Comparison of ENCODE assay signal across 8 mouse cellular contexts in genomic region chr4:136140327-136141250, GRCm38 (mm10). TPM values are rescaled to one million over a fixed set of nuclear protein-coding genes. Genes with fewer than 3 reads are reported as not detected.
DNase-seq lines count a peak whose midpoint lies in the region; ATAC-seq and TF ChIP-seq lines count a peak whose summit lies in the region.

No protein-coding gene starts in this region.

- TF ChIP-seq EP300 in heart, postnatal 0 days (IDR thresholded peaks at IDR 0.05; ENCODE audit: low read depth) = peak; percentile 93

- peak overlapping the region; percentile 52 for H3K4me2 ChIP-seq in forebrain, embryonic 12.5 days
- peak overlapping the region; percentile 37 for H3K4me2 ChIP-seq in heart, postnatal 0 days (ENCODE audit: low read depth, low read length)

- no peaks in the 10 kb centered on the region for H3K9me3 ChIP-seq in forebrain, embryonic 12.5 days
- H3K9me3 ChIP-seq in heart, postnatal 0 days (replicated peaks; ENCODE audit: control insufficient read depth, low read length) = no peaks in the 10 kb centered on the region

- ATAC-seq in forebrain, embryonic 12.5 days (ENCODE audit: low FRiP score) = peak; percentile 82
- peak; percentile 84 for ATAC-seq in heart, postnatal 0 days (ENCODE audit: insufficient read depth, low read depth)
- peak; percentile 24; the same call in 1 of the 2 replicates for ATAC-seq in neutrophil, adult 5-6 weeks (ENCODE audit: extremely low read depth, insufficient number of reproducible peaks, low FRiP score, poor library complexity, severe bottlenecking)

- TF ChIP-seq POLR2A in bone marrow macrophage, adult 2 months (IDR thresholded peaks at IDR 0.05; ENCODE audit: borderline replicate concordance, low read depth, low read length) = no peak
- TF ChIP-seq POLR2A in lung, adult 2 months (IDR thresholded peaks at IDR 0.05; ENCODE audit: borderline replicate concordance, extremely low read depth, low read depth, low read length) = peak; percentile 65; the same call in 1 of the 2 replicates

- no peaks in the 10 kb centered on the region for H3K36me3 ChIP-seq in forebrain, embryonic 12.5 days (replicated peaks)
- no peaks in the 10 kb centered on the region for H3K36me3 ChIP-seq in heart, postnatal 0 days (replicated peaks; ENCODE audit: control insufficient read depth, insufficient read depth, low read length)

- H3K4me1 ChIP-seq in bone marrow macrophage, adult 2 months (ENCODE audit: control insufficient read depth, insufficient read depth, low read length) = peaks cover 31% of the 10 kb centered on the region
- H3K4me1 ChIP-seq in forebrain, embryonic 12.5 days = peaks cover 83% of the 10 kb centered on the region
- H3K4me1 ChIP-seq in heart, postnatal 0 days (ENCODE audit: control insufficient read depth, insufficient read depth) = peaks cover 23% of the 10 kb centered on the region
- peaks cover 27% of the 10 kb centered on the region for H3K4me1 ChIP-seq in lung, adult 2 months (ENCODE audit: control insufficient read depth, insufficient read depth, low read length)

- H3K4me3 ChIP-seq in bone marrow macrophage, adult 2 months (ENCODE audit: insufficient read depth, low read length) = peak overlapping the region; percentile 49
- peak overlapping the region; percentile 22 for H3K4me3 ChIP-seq in forebrain, embryonic 12.5 days (replicated peaks)
- H3K4me3 ChIP-seq in heart, postnatal 0 days (ENCODE audit: low read depth, low read length) = peak overlapping the region; percentile 16
- no peak overlapping the region for H3K4me3 ChIP-seq in lung, adult 2 months (replicated peaks; ENCODE audit: extremely low read depth, low read depth, low read length)

- peak; percentile 68 for DNase-seq in CD4-positive helper T cell, adult 2 months (ENCODE audit: low read depth, low spot score)
- peak; percentile 91 for DNase-seq in heart, postnatal 0 days (ENCODE audit: low spot score)
- peak; percentile 98 for DNase-seq in kidney, postnatal 4 days
- DNase-seq in lung, adult 2 months = peak; percentile 88
- peak; percentile 62 for DNase-seq in thymus, postnatal 14 days

- H3K9ac ChIP-seq in forebrain, embryonic 12.5 days = peak overlapping the region; percentile 33; the same call in 1 of the 2 replicates
- H3K9ac ChIP-seq in heart, postnatal 0 days (replicated peaks; ENCODE audit: low read depth, low read length) = peak overlapping the region; percentile 33; the same call in 1 of the 2 replicates

- WGBS in forebrain, embryonic 12.5 days = 5% methylated on average over 31 of the region's 31 CpGs
- WGBS in heart, postnatal 0 days = 12% methylated on average over 31 of the region's 31 CpGs
- WGBS in lung, adult 2 months = 11% methylated on average over 31 of the region's 31 CpGs

- TF ChIP-seq CTCF in bone marrow macrophage, adult 2 months (IDR thresholded peaks at IDR 0.05; ENCODE audit: low read depth, low read length) = no peak
- no peak for TF ChIP-seq CTCF in heart, postnatal 0 days (IDR thresholded peaks at IDR 0.05; ENCODE audit: low read depth)
- no peak for TF ChIP-seq CTCF in lung, adult 2 months (IDR thresholded peaks at IDR 0.05; ENCODE audit: insufficient read depth, low read length)

- H3K27me3 ChIP-seq in forebrain, embryonic 12.5 days = peaks cover 17% of the 10 kb centered on the region
- no peaks in the 10 kb centered on the region for H3K27me3 ChIP-seq in heart, postnatal 0 days (ENCODE audit: control insufficient read depth, insufficient read depth, low read length)

- 0 out of 2 replicates have a peak overlapping the region, but pooled peaks have one; percentile 4 for H3K27ac ChIP-seq in bone marrow macrophage, adult 2 months (ENCODE audit: insufficient read depth, low read depth, low read length)
- H3K27ac ChIP-seq in forebrain, embryonic 12.5 days = peak overlapping the region; percentile 90
- H3K27ac ChIP-seq in heart, postnatal 0 days (ENCODE audit: low read depth) = peak overlapping the region; percentile 91

RNA-seq across cellular contexts. Expression of gene Id3, which starts 2.7 kb away (rescaled TPM):
- 7.7 and 8.4 TPM in 2 replicates for polyA plus RNA-seq in bone marrow macrophage, adult 2 months (2012; ENCODE audit: insufficient read depth, insufficient read length, missing spikeins)
- polyA plus RNA-seq in forebrain, embryonic 12.5 days (2016; fragmentation: Nextera tagmentation; extraction: Ambion mirVana) = 173 and 228 TPM in 2 replicates
- 238 and 259 TPM in 2 replicates for total RNA-seq in heart, postnatal 0 days (2014; rRNA removed; ENCODE audit: low replicate concordance)
- polyA plus RNA-seq in heart, postnatal 0 days (2015; fragmentation: Nextera tagmentation; extraction: Ambion mirVana) = 169 and 188 TPM in 2 replicates
- 390 and 505 TPM in 2 replicates for polyA plus RNA-seq in lung, adult 2 months (2012; rRNA removed)
- total RNA-seq in neutrophil, adult 5-6 weeks (2017) = 25.4 and 29.5 TPM in 2 replicates

RNA-seq across cellular contexts. Expression of gene E2f2, which starts 31.6 kb away (rescaled TPM):
- 20.0 and 20.8 TPM in 2 replicates for polyA plus RNA-seq in bone marrow macrophage, adult 2 months (2012; ENCODE audit: insufficient read depth, insufficient read length, missing spikeins)
- polyA plus RNA-seq in forebrain, embryonic 12.5 days (2016; fragmentation: Nextera tagmentation; extraction: Ambion mirVana) = 13.4 and 14.6 TPM in 2 replicates
- 6.4 and 6.9 TPM in 2 replicates for total RNA-seq in heart, postnatal 0 days (2014; rRNA removed; ENCODE audit: low replicate concordance)
- polyA plus RNA-seq in heart, postnatal 0 days (2015; fragmentation: Nextera tagmentation; extraction: Ambion mirVana) = 2.4 and 2.6 TPM in 2 replicates
- 8.9 and 11.2 TPM in 2 replicates for polyA plus RNA-seq in lung, adult 2 months (2012; rRNA removed)
- total RNA-seq in neutrophil, adult 5-6 weeks (2017) = 42.0 and 46.9 TPM in 2 replicates

Comparison
In these comparisons a context has a peak if more than half of its experiments do, and no peak if none do; other contexts are left out.
1. H3K27ac ChIP-seq: peak in every context shown above with its lines; median percentile 91 in heart, postnatal 0 days; 90 in forebrain, embryonic 12.5 days; 4 in bone marrow macrophage, adult 2 months.
2. ATAC-seq: peak in every context shown above with its lines; median percentile 84 in heart, postnatal 0 days; 82 in forebrain, embryonic 12.5 days; 24 in neutrophil, adult 5-6 weeks.
3. RNA of gene Id3, which starts 2.7 kb away (polyA plus RNA-seq): 390 to 505 TPM in lung, adult 2 months, 173 to 228 TPM in forebrain, embryonic 12.5 days and 169 to 188 TPM in heart, postnatal 0 days; 7.7 to 8.4 TPM in bone marrow macrophage, adult 2 months; every median in the first group is over 10 times any median in the second.
4. Peak in every context shown above with its lines, with median percentiles within 50 percentile points of each other: DNase-seq.